Mouse (Mus musculus) yolk sac, embryonic 10.5 days (tissue): ENCODE data around the gene Aff3.

ENCODE experiments used
- DNase-seq: peaks from one replicate; pipeline ENCODE4 v3.0.0-alpha.2; 2017; ENCODE audit warnings: low spot score

Aff3 gene

DNA sequence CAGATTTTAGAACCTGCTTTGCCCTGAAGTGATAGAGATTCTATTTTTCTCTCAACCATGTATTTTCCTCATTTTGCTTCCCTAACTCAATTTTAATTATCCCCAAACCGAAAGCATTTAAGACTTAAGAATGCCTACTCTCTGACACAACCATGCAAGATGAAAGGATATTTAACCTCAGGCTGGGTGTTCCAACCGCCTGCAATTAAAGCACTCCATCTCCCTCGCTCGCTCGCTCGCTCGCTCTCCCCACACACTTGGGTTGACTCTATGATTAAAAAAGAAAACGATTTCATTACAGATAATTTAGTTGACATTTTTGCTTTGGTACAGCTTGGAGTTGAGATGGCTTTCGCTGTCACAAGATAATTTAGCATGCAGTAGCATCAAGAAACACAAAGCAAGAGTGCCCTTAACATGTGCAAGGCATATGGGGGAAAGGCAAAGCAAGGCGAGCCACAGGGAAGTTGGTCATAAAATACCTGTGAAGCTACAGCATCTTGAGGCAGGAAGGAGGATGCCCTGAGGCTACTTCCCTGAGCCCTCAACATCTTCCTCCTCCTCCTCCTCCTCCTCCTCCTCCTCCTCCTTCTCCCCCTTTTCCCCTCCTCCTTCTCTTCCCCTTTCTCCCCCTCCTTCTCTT, 167.7 kb downstream of the Aff3 start:
- no peak for DNase-seq

DNA sequence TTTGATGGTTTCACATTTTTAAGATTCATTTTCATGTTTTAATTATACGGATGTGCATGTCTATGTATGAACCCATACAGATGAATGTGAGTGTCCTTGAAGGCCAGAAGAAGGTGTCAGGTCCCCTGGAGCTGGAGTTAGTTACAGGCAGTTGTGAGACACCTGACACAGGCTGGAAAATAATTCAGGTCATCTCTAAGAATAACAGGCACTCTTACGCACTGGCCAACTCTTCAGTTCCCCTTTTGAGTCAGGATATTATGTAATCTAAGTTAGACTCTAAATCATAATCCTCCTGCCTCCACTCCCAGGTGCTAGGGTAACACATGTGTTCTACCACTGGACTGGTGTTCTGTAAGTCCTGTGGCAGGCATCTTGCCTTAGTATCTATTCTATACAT, 169.5 kb downstream of the Aff3 start:
- DNase-seq, result no peak

DNA sequence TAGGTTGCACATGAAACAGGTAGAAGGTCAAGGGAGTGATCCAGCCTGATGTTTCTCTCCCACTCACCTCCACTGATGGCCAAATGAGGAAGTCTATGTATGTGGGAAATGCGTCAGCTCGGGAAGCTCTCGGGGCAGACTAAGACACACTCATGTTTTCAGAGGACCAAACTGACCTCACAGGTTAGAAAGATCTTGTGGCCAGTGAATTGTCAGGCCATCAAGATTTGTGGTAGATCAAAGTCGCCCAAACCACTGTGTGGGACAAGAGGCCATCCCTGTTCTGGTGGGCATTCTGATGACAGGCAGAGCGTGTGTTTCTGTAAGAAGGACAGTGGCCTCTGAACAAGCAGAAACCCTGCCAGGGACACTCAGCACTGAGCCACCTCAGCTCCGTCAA, 175.0 kb downstream of the Aff3 start:
- no peak for DNase-seq

DNA sequence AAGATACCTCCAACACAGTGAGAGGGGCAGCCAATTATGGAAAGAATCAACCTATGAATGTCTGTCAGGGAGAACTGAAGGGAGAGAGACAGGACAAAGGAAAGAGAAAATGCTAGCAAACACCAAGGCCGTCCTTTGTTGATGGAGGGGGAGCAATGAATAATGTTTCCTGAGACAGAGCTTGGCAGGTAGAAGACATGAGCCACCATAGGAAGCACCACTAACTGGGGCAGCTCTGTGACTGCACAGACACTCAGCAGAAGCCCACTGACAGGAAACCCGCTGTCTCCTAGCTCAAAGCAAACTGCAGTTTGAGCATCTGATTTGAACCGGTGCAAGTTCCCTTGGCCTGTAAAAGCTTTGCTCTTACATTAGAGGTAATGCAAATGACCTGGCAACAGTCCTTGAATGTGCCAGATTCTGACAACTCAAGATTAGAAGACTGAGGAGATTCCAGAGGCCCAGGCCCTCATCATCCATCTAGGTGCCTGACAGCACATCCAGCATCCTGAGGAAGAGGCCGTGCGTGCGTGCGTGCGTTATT, 176.0 kb downstream of the Aff3 start:
- no peak for DNase-seq

DNA sequence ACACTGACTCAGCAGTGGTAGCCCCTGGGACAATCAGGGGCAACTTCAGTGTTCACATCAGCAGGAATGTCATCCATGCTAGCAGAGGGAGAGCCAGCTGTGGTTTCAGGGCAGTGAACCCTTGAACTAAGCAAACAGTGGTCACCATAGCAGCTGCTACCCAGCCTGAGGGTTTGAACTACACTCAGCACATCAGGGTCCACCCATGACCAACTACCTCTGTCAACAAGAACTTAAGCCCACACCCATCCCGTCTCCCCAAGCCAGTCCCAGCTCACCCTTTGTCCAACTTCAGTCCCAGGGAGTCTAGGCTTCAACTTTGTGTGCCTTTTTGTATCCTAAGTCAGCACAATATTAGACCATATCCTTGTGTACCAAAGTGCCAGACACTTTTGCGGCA, 176.9 kb downstream of the Aff3 start:
- no peak for DNase-seq

DNA sequence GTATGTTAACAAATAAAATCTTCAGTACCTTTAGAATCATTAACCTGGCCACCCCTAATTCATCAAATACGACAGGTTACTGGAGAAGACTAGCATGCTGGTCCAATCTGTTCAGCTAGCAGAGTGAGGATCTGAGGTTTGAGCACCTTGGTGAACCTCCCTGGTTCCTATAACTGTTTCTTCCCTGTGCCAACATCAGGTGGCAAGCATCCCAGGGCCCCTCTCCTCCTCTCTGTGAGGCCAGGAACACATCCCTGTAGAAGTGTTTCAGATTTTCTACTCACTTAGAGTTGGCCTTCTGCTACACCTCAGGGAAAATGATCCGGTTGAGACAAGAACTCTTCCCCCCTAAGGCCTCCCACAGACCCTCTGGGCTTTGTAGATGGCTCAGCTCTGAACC, 181.6 kb downstream of the Aff3 start:
- no peak for DNase-seq

DNA sequence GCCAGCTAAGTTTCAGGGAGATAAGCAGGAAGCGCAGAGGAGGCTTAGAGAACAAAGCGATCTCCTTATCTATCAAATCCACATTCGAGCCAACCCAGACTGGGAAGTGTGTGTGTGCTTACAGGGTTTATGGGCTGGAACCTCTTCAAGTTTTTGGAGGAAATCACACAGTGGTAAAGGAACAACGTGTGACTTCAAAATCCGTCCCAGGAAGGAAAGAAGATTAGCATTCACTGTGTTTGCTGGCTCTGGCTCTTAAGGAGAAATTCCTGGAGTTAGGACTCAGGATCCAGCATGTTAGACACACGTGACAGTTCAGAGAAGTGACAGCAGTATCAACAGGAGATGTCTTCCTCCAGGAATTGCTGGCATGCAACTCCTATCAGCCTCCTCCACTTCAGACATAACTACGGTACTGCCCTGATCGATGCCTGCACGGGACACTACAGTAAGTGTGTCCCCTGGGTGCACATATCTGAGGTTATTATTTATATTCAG, 186.5 kb downstream of the Aff3 start:
- DNase-seq, result no peak

GRCm38 (mm10) chr1:38470817-38471216, 193.9 kb downstream of the Aff3 start:
- DNase-seq, result no peak

DNA sequence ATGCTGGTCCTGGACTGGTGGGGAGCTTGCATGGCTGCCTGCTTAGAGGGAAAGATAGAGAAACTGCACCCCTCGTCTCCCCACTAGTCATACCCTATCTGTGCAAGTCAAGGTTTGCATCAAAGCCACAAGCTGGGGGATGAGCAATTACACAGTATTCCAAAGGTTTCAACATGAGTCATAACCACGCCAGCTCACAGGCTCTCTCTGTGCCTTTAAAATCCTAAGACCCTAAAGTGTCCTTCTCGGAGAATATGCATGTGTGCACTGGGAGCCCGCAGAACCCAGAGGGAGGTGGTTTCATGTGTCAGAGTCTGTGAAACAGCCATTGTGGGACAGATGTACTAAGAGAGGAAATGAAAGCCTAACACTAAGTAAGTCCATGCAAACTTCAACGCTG, 194.6 kb downstream of the Aff3 start:
- no peak for DNase-seq

- peak; percentile 49 for DNase-seq
Measured at GRCm38 (mm10) chr1:38467305-38468083, 197.3 kb downstream of the Aff3 start.

GRCm38 (mm10) chr1:38456719-38457269, 208.0 kb downstream of the Aff3 start:
- DNase-seq, result no peak

DNA sequence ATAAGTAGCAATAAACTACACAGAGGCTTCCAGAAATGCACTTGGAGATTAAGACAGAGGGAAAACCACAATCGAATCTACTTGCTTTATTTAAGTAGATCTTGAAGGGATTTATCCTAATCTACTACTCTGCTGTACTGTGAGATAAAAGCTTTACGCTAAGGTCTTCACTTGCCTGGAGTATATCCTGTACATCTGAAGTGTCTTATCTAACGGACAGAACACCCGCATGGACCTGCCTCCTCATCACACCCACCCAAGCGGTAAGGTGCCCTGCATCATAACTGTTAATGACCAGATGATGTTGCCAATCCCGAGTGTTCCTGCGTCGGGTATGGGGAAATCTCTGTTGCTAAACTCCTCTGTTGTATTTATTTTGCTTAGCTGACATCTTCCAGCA, 209.8 kb downstream of the Aff3 start:
- no peak for DNase-seq

- DNase-seq, result no peak
Measured at GRCm38 (mm10) chr1:38451367-38451766, 213.4 kb downstream of the Aff3 start.

GRCm38 (mm10) chr1:38450677-38451076, 214.1 kb downstream of the Aff3 start:
- no peak for DNase-seq

- DNase-seq, result no peak
Measured at GRCm38 (mm10) chr1:38449816-38450478, 214.8 kb downstream of the Aff3 start.

DNA sequence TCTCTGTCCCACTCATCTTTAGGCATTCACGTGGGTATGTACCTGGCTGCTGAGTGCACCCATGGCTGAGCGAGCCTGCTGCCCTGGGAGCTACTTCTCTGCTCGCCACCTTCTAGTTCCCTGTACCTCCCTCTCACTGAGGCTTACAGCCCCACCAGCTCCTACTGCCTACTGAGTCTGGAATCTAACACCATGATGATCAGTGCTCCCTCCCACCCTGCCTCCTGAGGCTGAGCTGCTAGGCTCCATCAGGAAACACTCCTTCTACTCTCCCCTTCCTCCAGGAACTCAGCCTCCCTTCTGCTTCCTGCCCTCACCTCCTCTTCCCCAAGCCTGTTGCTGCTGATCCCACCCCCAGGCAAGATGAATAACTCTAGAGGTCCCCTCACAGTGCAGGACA, 215.9 kb downstream of the Aff3 start:
- no peak for DNase-seq

DNA sequence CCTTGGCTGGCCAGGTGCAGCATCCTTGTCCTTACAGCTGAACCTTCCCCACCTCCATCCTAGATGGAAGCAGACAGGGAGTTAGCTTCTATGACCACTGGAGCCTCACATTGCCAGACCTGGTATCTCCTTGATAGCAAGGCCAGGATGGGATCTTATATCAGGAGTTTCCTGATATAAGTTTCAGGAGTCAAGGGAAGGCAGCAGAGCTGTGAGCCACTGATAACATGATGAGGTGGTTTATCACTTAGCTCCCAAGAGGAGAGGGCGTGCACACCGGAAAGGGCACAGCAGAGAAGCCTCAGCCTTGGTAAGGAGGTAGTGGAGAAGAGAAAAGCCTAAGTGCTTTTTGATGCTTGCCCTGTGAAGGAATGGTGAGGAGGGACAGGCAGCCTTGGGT, 217.2 kb downstream of the Aff3 start:
- no peak for DNase-seq

DNA sequence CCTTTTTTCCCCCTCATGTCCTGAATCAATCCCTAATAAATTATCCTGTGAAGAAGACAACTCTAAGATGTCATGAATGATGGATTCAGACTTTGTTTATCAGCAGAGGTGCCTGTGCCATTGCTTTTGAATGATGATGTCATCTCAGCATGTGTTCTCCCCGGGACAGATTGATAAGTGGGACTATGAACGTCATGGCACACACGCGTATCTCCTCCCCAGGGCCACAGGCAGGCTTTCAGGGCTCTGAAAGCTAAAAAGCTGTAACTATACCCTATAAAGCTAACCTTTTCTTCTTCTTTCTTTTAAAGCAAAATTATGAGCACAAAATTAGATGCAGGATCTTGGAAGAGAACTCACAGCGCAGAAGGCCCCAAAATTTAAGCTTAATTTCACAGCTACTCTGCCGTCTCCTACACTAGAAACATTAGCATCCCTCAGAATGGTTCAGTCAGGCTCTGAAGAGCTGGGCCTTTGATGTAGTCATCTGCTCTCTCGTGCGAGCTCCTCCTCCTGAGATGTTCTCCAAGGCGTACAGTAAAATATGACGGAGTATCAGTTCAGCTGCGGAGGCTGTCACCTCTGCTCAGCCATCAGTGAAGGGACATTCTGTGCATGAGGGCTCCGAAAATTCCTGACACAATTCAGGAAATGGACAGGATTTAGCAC, 218.5 kb downstream of the Aff3 start:
- DNase-seq, result no peak

DNA sequence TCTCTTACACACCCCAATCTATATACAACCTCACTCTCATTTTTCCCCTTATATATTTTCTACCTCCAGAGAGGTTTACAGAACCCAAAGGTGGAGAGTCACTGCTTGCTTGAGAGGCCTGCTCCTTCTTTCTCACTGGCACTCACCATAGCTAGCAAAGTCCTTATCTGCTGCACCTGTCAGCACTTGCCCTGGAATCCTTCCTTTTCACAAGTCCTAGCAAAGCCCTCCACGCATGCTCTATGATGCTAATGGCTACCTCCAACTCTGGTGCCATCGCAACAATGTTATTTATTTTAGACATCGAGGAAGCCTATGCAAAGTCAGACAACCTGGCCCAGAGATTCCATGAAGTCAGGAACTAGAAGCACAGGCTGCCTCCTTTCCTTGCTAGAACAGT, 221.9 kb downstream of the Aff3 start:
- DNase-seq, result no peak

DNA sequence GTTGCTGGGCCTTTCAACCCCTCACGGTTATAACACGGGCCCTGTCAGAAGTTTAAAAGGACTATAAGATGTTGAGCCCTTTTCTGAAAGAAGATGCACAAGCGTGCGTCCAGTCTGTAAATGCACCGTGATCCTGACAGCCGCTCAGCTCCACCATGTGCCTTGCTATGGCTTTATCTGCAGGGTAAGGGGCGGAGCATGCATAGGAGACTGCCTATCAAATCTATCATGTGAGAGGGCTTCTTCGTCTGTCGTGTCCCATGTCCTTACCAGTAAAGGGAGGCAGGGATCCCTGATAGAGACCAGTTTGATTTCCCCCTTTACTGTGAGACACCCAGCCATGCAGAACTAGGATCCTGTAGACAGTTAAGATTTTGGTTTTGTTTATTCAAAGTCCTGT, 222.3 kb downstream of the Aff3 start:
- no peak for DNase-seq

DNA sequence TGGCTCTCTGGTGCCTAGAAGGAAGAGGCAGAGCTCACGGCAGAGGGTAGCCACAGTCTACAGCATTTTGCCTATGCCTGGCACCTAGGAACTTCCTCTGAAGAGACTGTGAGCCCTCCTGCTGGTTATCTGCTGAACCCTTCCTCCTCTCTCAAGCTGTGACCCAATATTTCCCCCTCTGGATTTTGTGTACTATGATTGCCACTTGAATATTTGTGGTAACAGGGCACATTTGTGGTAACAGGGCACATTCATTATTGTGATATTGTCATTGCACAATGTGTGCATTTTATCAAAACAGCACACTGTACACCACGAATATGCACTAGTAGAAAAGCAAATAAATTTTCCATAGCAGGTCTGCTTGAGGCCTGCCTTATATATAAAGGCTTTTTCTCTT, 223.0 kb downstream of the Aff3 start:
- DNase-seq, result no peak

- no peak for DNase-seq
Measured at GRCm38 (mm10) chr1:38440471-38440815, 224.3 kb downstream of the Aff3 start.
